Mouse (Mus musculus): ENCODE results near the gene Micall1. TPM values are rescaled to one million over a fixed set of nuclear protein-coding genes. Genes with fewer than 3 reads are reported as not detected.

Gene Micall1
- polyA plus RNA-seq, 2 experiments, result 12.8 to 31.0 TPM

DNA sequence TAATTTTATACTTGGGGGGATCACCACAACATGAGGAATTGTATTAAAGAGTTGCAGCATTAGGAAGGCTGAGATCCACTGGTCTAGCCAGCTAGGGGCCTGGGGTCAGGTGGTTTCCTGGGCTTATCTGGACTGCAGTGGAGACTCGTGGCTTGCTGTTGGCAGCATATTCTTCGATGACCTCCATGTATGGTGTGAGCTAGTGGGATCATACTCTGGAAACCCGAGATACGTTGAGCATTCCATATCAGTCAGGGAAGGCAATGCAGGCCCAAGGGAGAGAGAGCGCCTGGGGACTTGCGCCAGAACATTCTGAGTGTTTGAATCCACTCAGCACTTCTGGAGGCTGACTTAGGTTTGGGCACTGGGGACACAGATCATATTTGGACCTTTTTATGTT, 15.1 kb downstream of the Micall1 start:
- Histone ChIP-seq H3K4me2 (replicated peaks; ENCODE audit: low read depth, low read length, severe bottlenecking) (no peak overlapping the region), H3K9ac (ENCODE audit: low read depth, low read length, severe bottlenecking) (no peak overlapping the region), H3K9me3 (ENCODE audit: control insufficient read depth, low read length) (no peaks in the 10 kb centered on the region), H3K27ac (replicated peaks; ENCODE audit: low read depth, low read length) (no peak overlapping the region), H3K36me3 (ENCODE audit: control insufficient read depth, insufficient read depth, low read length) (peaks cover 89% of the 10 kb centered on the region), H3K4me1 (ENCODE audit: control insufficient read depth, insufficient read depth, low read length) (no peaks in the 10 kb centered on the region), H3K4me3 (replicated peaks; ENCODE audit: low read length) (no peak overlapping the region), H3K27me3 (ENCODE audit: control insufficient read depth, insufficient read depth, low read length) (no peaks in the 10 kb centered on the region)
- ATAC-seq (ENCODE audit: low FRiP score, low read depth), result no peak
- WGBS, result 88% methylated on average over 6 of the region's 6 CpGs
- TF ChIP-seq POLR2A (IDR thresholded peaks at IDR 0.05; ENCODE audit: borderline replicate concordance, extremely low read depth, insufficient read depth, insufficient read length), result no peak
- DNase-seq (ENCODE audit: low spot score), result no peak

GRCm38 (mm10) chr15:79124331-79124875, 15.7 kb downstream of the Micall1 start:
- Histone ChIP-seq H3K27me3 (ENCODE audit: control insufficient read depth, insufficient read depth, low read length) (no peaks in the 10 kb centered on the region), H3K36me3 (ENCODE audit: control insufficient read depth, insufficient read depth, low read length) (peaks cover 88% of the 10 kb centered on the region), H3K4me2 (replicated peaks; ENCODE audit: low read depth, low read length, severe bottlenecking) (no peak overlapping the region), H3K27ac (replicated peaks; ENCODE audit: low read depth, low read length) (no peak overlapping the region), H3K9me3 (ENCODE audit: control insufficient read depth, low read length) (no peaks in the 10 kb centered on the region), H3K4me1 (ENCODE audit: control insufficient read depth, insufficient read depth, low read length) (no peaks in the 10 kb centered on the region), H3K9ac (ENCODE audit: low read depth, low read length, severe bottlenecking) (no peak overlapping the region), H3K4me3 (replicated peaks; ENCODE audit: low read length) (no peak overlapping the region)
- DNase-seq (ENCODE audit: low spot score) (no peak), ATAC-seq (ENCODE audit: low FRiP score, low read depth) (no peak)
- no peak for TF ChIP-seq POLR2A (IDR thresholded peaks at IDR 0.05; ENCODE audit: borderline replicate concordance, extremely low read depth, insufficient read depth, insufficient read length)
- whole genome bisulfite sequencing, result 78% methylated on average over 10 of the region's 10 CpGs

GRCm38 (mm10) chr15:79126217-79126932, 17.7 kb downstream of the Micall1 start:
- H3K9me3 ChIP-seq (ENCODE audit: control insufficient read depth, low read length), result no peaks in the 10 kb centered on the region
- no peak for TF ChIP-seq POLR2A (IDR thresholded peaks at IDR 0.05; ENCODE audit: borderline replicate concordance, extremely low read depth, insufficient read depth, insufficient read length)
- H3K27ac ChIP-seq (replicated peaks; ENCODE audit: low read depth, low read length), result no peak overlapping the region
- no peak overlapping the region for H3K4me3 ChIP-seq (replicated peaks; ENCODE audit: low read length)
- no peak for DNase-seq (ENCODE audit: low spot score)
- H3K4me1 ChIP-seq (ENCODE audit: control insufficient read depth, insufficient read depth, low read length), result no peaks in the 10 kb centered on the region
- no peak overlapping the region for H3K9ac ChIP-seq (ENCODE audit: low read depth, low read length, severe bottlenecking)
- no peak overlapping the region for H3K4me2 ChIP-seq (replicated peaks; ENCODE audit: low read depth, low read length, severe bottlenecking)
- ATAC-seq (ENCODE audit: low FRiP score, low read depth), result no peak
- H3K36me3 ChIP-seq (ENCODE audit: control insufficient read depth, insufficient read depth, low read length), result peaks cover 92% of the 10 kb centered on the region
- H3K27me3 ChIP-seq (ENCODE audit: control insufficient read depth, insufficient read depth, low read length), result no peaks in the 10 kb centered on the region
- WGBS, result 78% methylated on average over 13 of the region's 13 CpGs

DNA sequence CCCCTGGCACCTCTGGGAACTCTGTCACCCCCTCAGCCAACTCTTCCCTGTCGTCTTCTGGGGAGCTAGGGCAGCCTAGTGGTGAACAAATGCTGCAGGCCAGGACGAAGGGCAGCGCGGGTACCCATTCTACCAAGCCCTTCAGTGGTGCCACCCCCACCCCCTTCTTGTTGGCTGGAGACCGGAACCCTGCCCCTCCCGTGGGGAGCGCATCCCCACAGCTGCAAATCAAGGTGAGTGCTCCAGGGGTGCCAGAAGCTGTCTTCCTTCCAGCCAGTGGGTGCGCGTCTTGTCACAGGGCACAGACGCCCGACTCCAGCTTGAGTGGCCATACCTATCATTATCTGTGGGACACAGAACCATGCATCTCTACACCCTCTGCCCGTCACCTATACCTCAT, 18.4 kb downstream of the Micall1 start:
- DNase-seq (ENCODE audit: low spot score) (no peak), ATAC-seq (ENCODE audit: low FRiP score, low read depth) (no peak)
- no peaks in the 10 kb centered on the region for H3K9me3 ChIP-seq (ENCODE audit: control insufficient read depth, low read length)
- no peak overlapping the region for H3K27ac ChIP-seq (replicated peaks; ENCODE audit: low read depth, low read length)
- H3K4me3 ChIP-seq (replicated peaks; ENCODE audit: low read length), result no peak overlapping the region
- no peaks in the 10 kb centered on the region for H3K27me3 ChIP-seq (ENCODE audit: control insufficient read depth, insufficient read depth, low read length)
- peaks cover 93% of the 10 kb centered on the region for H3K36me3 ChIP-seq (ENCODE audit: control insufficient read depth, insufficient read depth, low read length)
- no peak overlapping the region for H3K9ac ChIP-seq (ENCODE audit: low read depth, low read length, severe bottlenecking)
- H3K4me1 ChIP-seq (ENCODE audit: control insufficient read depth, insufficient read depth, low read length), result no peaks in the 10 kb centered on the region
- WGBS, result 95% methylated on average over 12 of the region's 12 CpGs
- no peak for TF ChIP-seq POLR2A (IDR thresholded peaks at IDR 0.05; ENCODE audit: borderline replicate concordance, extremely low read depth, insufficient read depth, insufficient read length)
- H3K4me2 ChIP-seq (replicated peaks; ENCODE audit: low read depth, low read length, severe bottlenecking), result no peak overlapping the region

GRCm38 (mm10) chr15:79128208-79128607, 19.5 kb downstream of the Micall1 start:
- no peak for TF ChIP-seq POLR2A (IDR thresholded peaks at IDR 0.05; ENCODE audit: borderline replicate concordance, extremely low read depth, insufficient read depth, insufficient read length)
- no peak overlapping the region for H3K9ac ChIP-seq (ENCODE audit: low read depth, low read length, severe bottlenecking)
- H3K36me3 ChIP-seq (ENCODE audit: control insufficient read depth, insufficient read depth, low read length), result peaks cover 92% of the 10 kb centered on the region
- DNase-seq (ENCODE audit: low spot score) (no peak), ATAC-seq (ENCODE audit: low FRiP score, low read depth) (no peak)
- WGBS, result 98% methylated on average over 5 of the region's 5 CpGs
- H3K9me3 ChIP-seq (ENCODE audit: control insufficient read depth, low read length), result no peaks in the 10 kb centered on the region
- H3K27me3 ChIP-seq (ENCODE audit: control insufficient read depth, insufficient read depth, low read length), result no peaks in the 10 kb centered on the region
- no peaks in the 10 kb centered on the region for H3K4me1 ChIP-seq (ENCODE audit: control insufficient read depth, insufficient read depth, low read length)
- H3K4me3 ChIP-seq (replicated peaks; ENCODE audit: low read length), result no peak overlapping the region
- H3K4me2 ChIP-seq (replicated peaks; ENCODE audit: low read depth, low read length, severe bottlenecking), result no peak overlapping the region
- no peak overlapping the region for H3K27ac ChIP-seq (replicated peaks; ENCODE audit: low read depth, low read length)

Measured in limb, embryonic 14.5 days (tissue).